Mouse (Mus musculus): ENCODE results near the gene Slc25a21.
"Not testable (repeated sequence)": the region's sequence is repeated elsewhere in the genome, so short reads cannot be mapped to it uniquely, and the experiment has no call there.

Gene Slc25a21

GRCm38 (mm10) chr12:57197363-57198026, at the start of gene Slc25a21:
Gene Slc25a21 (minus strand): TSS chr12:57197472.
- DNase-seq (ENCODE audit: low spot score in 2 of 2) = no peak

GRCm38 (mm10) chr12:57243671-57244495, 46.6 kb upstream of the Slc25a21 start:
- DNase-seq (ENCODE audit: low spot score in 2 of 2) = peak in 1 of 2 experiments; percentile 2

- no peak for DNase-seq (ENCODE audit: low spot score in 2 of 2)
Measured at GRCm38 (mm10) chr12:57233386-57233785, 36.1 kb upstream of the Slc25a21 start.

- DNase-seq (ENCODE audit: low spot score in 2 of 2) = peak; percentile 32 to 38
Measured at GRCm38 (mm10) chr12:57231085-57231875, 34.0 kb upstream of the Slc25a21 start.

GRCm38 (mm10) chr12:57230192-57230706, 33.0 kb upstream of the Slc25a21 start, which contains the start of the genes Prps1l3 and Mipol1:
Gene Prps1l3 (plus strand): TSS chr12:57230412.
Gene Mipol1 (plus strand): TSS chr12:57230427.
- DNase-seq (ENCODE audit: low spot score in 2 of 2) = peak; percentile 79 to 87

- no peak for DNase-seq (ENCODE audit: low spot score in 2 of 2)
Measured at GRCm38 (mm10) chr12:57229703-57230102, 32.4 kb upstream of the Slc25a21 start.

GRCm38 (mm10) chr12:57227776-57228175, 30.5 kb upstream of the Slc25a21 start:
- no peak for DNase-seq (ENCODE audit: low spot score in 2 of 2)

GRCm38 (mm10) chr12:57226411-57226810, 29.1 kb upstream of the Slc25a21 start:
- DNase-seq (ENCODE audit: low spot score in 2 of 2) = no peak

- DNase-seq (ENCODE audit: low spot score in 2 of 2) = not testable (repeated sequence)
Measured at GRCm38 (mm10) chr12:57212463-57212862, 15.2 kb upstream of the Slc25a21 start.

- peak; percentile 6 to 16 for DNase-seq (ENCODE audit: low spot score in 2 of 2)
Measured at GRCm38 (mm10) chr12:57211353-57212311, 14.4 kb upstream of the Slc25a21 start.

- no peak for DNase-seq (ENCODE audit: low spot score in 2 of 2)
Measured at GRCm38 (mm10) chr12:57204276-57204851, 7.1 kb upstream of the Slc25a21 start.

GRCm38 (mm10) chr12:57201901-57202300, 4.6 kb upstream of the Slc25a21 start:
- DNase-seq (ENCODE audit: low spot score in 2 of 2) = no peak

- DNase-seq (ENCODE audit: low spot score in 2 of 2) = no peak
Measured at GRCm38 (mm10) chr12:57199427-57199826, 2.2 kb upstream of the Slc25a21 start.

- no peak for DNase-seq (ENCODE audit: low spot score in 2 of 2)
Measured at GRCm38 (mm10) chr12:57198269-57198668, 997 bp upstream of the Slc25a21 start.

- DNase-seq (ENCODE audit: low spot score in 2 of 2) = no peak
Measured at GRCm38 (mm10) chr12:57196608-57197362, 487 bp downstream of the Slc25a21 start.

- no peak for DNase-seq (ENCODE audit: low spot score in 2 of 2)
Measured at GRCm38 (mm10) chr12:57196286-57196607, 1.0 kb downstream of the Slc25a21 start.

- DNase-seq (ENCODE audit: low spot score in 2 of 2) = no peak
Measured at GRCm38 (mm10) chr12:57194609-57195008, 2.7 kb downstream of the Slc25a21 start.

- DNase-seq (ENCODE audit: low spot score in 2 of 2) = no peak
Measured at GRCm38 (mm10) chr12:57187032-57187431, 10.2 kb downstream of the Slc25a21 start.

GRCm38 (mm10) chr12:57186126-57186525, 11.1 kb downstream of the Slc25a21 start:
- no peak for DNase-seq (ENCODE audit: low spot score in 2 of 2)

GRCm38 (mm10) chr12:57185475-57185874, 11.8 kb downstream of the Slc25a21 start:
- no peak for DNase-seq (ENCODE audit: low spot score in 2 of 2)
